Mouse (Mus musculus) frontal cortex, postnatal 25 days (tissue): ENCODE results near the gene Rmi2.
A peak's percentile ranks its signal among the peaks of the same experiment; 100 is the strongest.
"Not testable (repeated sequence)": the region's sequence is repeated elsewhere in the genome, so short reads cannot be mapped to it uniquely, and the experiment has no call there.

Source experiments
- DNase-seq, 2 experiments: peaks; one replicate each; pipeline ENCODE4 v3.0.0; 2022; ENCODE audit warnings: low spot score in 2 of 2

Gene Rmi2

DNA sequence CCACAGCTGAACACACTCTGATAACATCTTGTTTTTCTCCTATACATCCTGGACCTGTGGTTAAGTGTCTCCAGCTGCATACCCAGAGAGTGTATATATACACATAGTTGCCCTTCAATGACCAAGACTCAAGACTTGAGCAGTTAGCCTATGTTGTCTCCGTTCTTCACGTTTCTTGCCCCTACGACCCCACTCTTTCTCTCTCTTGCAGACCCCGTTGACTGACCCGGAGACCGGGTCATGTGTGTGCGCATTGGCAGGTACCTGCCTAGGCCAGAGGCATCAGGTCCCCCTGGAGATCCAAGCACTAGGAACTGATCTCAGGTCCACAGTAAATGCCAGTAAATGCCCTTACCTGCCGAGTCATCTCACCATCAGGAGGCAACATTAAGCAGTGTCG lies 7.6 kb upstream of the Rmi2 start:
- no peak for DNase-seq

DNA sequence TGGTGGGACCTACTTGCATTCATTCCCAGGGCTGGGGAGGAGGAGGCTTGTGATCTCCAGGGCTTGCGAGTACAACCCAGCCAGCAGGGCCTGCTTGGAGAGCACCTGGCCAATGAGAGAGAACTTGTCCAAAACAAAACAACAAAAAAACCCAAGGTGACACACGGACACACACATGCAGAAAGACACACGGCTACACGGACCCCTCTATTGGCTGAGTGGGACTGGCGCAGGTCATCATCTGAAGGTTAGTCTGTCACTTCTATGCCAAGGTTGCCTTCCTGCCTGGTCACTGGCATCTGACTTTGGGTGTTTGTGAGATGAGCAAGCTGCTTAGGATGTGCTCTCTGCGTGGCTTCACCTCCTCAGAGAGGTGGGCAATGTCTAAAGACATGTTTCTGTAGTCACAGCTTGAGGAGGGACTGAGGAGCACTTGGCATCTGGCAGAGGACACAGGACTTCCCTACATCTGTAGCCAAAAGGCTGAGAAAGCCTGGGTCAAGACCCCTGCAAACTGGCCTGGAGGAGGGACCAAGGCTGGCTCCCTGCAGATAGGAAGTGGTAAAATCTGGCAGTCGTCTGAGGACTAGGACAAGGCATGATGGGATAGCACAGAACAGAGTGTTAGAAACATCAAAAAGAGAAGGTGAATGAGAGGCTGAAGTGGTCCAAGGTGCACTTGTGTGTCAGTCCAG lies 6.9 kb upstream of the Rmi2 start:
- no peak for DNase-seq

DNA sequence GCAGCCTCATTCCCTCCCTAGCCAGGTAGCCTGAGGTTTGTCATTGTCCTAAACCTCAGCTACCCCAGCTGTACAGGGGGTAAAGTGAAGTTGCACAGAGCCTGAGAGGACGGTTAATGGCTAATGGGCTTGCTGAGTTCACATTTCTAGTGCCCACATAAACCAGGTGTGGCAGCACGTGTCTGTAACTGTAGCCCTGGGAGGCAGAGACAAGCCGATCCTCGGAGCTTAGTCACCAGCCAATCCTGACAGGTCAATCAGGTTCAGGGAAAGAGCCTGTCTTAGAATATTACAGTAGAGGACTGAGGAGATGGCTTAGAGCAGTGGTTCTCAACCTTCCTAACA lies 6.4 kb upstream of the Rmi2 start:
- DNase-seq, result no peak

DNA sequence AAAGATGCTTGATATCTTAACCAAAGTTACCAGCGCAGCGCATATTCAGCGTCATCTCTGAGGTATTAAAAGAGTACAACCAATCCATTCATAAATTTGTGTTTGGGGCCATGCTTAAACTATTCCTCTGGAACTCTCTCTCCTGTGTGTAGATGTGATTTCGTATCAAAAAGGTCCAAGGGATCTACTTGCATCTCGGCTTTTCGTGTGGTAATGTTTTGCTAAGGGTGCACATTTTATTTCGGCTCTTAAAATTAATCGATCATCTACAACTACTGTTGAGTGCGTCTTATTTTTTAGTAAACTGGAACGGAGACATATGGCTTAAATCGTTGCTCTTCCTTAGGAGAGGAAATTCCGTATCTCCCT lies 333 bp upstream of the Rmi2 start:
- DNase-seq, result no peak

DNA sequence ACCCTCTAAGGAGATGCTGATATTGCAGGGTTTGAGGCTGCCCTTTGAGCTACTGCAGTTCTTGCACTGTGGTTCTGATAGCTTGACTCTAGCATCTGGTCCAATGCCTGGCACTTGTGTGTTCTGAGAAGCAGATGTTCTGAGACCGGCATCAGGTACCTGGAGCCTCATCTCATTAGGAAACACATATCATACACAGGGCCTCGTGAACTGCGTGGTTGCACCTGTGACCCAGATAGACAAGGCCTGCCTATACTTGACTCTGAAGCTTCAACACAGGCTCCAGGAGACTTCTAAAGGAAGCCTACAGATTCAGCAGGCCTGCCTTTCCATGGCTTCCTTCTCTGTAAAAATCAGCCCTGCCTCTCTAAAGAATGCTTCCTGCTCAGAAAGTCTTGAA lies 1.5 kb downstream of the Rmi2 start:
- no peak for DNase-seq

DNA sequence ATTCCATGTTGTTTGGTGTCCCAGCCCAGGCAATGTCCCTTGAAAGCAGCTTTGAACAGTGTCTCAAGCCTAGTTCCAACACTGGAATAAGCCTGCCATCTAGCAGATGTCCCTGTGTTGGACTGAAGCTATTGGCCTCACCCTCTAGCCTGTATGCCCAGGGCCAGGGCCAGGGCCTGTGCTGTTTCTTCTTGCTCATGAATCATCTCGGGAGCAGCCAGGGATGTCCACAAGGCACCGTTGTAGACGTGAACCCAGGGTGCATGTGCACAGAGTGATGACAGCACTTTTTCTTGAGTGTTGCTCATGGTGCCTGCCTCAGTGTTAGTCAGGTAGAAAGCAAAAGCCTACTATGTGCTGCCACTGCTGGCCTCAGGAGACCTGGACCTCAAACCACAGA lies 2.4 kb downstream of the Rmi2 start:
- DNase-seq, result no peak

DNA sequence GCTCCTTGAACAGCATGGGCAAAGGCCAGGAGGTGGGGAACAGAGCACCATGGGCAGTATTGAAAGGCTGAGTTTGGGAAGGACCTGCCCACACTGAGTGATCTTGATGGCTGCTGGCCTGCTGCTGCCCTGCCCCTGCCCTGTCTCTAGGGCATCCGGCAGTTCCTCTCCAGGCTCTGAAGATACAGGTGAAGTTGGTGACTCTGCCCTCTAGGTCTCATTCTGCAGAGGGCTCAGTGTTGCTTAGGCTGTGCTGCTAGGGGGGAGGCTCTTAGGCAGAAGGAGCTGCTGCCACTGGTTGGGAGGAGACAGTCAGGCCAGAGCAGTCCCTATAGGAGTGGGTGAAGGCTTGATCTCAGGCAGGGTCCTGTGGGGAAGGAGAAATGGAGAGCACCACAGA lies 3.0 kb downstream of the Rmi2 start:
- no peak for DNase-seq

DNA sequence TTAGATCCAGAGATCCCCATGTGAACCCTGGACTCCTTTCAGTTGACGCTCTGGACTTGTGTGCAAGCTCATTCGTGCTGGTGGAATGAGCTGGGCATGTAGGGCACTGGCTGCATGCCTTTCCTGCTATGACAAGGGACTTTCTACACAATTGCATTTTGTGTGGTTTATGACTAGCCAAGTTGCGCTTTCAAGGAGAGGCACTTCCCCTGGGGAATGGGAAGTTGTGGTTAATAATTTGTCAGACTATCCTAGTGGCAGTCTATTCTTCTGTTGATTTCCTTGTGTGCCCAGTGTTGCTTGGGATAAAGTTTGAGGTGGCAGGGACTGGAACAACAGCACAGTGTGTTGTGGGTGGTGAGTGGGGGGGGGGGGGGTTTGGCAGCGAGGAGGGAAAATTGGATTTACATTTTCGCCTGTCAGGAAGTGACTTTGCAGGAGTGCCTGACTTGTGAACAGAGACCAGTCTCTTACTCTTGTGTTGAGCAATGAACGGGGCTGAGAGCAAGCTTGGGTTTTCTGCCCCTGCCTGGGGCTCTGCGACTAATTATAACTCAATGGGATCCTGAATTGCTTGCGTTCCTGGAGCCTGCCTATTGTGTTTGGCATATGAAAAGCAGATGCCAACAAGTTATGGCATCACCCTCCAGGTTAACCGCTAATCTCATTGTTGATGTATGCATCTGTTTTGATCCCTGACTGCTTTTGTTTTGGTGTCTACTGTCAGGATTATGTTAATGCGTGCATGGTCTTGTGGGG lies 3.8 kb downstream of the Rmi2 start:
- DNase-seq, result no peak

DNA sequence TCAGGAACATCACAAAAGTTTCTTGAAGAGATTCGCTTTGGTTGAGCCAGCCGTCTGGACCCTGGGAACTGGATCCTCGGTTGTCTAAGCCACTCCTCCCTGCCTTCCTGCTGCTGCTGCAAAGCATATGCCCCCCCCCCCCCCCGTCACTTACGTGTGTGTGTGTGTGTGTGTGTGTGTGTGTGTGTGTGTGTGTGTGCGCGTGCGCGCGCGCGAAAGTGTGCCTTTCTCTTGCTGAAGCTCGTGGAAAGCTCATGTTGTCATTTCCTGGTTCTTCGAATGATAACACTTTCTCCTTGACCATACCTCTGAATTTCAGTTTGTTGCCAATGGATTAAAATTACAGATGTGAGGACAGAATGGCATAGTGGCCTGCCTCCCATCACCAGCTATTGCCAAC lies 5.2 kb downstream of the Rmi2 start:
- DNase-seq, result no peak

DNA sequence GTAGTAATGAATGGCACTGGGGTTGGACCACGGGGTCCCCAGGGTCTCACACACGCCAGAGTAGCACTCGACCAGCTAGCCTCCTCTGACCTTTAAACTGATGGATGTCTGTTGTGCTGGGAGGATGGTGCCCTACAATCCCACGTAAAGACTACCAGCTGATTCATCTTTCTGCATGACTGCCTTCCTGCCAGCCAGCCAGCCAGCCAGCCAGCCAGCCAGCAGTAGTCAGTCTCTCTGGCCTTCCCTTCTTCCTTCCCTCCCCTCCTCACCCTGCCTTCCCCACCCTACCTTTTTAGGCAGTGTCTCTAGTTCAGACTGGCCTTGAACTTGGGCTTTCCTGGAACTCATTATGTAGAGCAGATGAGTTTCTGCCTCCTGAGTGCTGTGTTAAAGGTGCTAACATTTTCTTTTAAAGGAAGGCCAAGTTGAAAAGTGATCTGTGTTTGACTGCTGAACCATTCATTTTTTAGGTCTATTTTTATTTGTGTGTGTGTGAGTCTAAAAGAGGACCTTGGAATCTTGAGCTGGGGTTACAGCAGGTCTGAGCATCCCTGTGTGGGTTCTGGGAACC lies 7.5 kb downstream of the Rmi2 start:
- DNase-seq, result no peak

DNA sequence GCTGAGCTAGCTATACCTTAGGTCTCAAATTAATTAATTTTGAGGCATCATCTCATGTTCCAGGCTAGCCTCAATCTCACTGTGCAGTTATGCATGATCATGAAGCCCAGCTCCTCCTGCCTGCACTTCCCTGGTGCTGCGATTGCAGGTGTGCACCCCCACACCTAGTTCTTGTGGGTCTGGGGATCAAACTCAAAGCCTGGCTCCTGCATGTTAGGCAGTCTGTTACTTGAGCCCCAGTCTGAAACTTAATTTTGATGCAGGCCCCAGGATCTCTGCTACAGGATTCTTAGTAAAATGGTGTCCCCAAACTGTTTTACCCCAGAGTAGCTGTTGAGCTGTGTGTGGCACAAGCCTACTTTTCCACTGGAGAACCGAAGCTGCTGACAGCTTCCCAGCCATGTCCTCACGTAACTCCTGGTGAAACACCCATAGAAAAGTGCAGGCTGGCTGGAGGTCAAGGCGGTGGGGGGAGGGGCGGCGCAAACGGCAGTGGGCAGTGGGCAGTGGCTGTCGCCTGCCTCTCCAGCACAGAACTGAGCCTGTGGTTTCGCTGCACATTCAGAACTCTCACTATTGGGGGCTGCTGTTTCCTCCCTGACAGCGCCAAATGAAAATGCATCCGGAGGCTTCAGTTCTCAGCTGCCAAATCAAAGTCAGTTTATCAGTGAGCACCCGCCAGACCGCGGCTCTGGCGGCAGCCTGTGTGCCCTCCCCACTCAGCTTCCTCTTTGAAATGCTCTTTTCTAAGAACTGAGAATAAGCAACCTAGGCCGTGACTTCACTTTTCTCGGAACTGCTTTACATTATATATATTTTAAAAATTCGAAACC lies 8.8 kb downstream of the Rmi2 start:
- DNase-seq, result no peak

DNA sequence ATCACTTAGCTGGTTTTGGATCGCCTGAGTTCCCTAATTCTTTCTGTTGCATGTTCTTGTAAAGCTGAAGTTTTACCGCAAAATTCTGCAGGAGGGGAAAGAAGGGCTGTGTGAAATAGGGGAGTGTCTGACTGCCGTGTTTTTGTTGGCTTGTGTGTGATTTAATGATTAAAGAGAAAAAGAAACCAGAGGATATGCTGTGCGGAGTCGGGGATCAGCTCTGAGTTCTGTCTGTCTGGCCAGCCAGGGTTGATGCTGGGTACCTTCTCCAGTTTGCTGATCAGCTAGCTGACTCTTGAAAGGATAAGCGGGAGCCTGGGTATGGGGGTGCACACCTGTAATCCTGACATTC lies 9.4 kb downstream of the Rmi2 start:
- DNase-seq, result no peak

DNA sequence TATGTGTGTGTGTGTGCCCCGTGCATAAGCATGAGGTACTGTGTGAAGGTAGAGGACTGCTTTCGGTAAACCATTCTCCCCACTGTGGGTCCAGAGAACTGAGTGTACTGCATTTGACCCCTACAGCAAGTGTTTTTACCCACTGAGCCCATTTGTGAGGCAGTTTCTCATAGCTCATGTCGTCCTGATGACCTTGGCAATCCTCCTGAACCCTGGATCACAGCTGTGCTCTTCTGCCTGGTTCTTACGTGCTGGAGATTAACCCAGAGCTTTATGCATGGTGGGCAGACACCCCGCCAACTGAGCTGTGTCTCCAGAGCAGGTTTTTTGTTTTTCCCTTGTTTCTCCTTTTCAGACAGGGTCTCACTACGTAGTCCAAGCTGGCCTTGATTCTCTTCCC lies 11.1 kb downstream of the Rmi2 start:
- DNase-seq, result no peak

DNA sequence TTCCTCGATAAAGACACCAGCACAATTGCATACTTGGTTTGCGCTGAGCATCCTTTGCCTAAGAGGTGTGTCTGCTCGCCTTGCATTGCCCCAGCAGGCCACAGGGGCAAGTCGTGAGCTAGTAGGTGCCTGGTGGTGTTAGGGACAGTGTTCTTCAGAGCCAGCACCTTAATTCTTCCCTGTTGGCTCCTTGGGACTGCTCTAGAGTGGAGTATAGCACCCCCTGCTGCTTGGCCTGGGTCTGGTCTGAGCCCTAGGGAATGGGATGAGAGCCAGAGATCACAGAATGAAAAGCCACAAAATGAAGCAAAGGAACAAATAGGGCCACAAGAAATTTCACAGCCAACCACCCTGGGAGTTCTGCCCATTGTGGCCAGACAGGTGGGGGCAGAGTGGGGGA lies 11.6 kb downstream of the Rmi2 start:
- DNase-seq, result peak; percentile 48 to 55

DNA sequence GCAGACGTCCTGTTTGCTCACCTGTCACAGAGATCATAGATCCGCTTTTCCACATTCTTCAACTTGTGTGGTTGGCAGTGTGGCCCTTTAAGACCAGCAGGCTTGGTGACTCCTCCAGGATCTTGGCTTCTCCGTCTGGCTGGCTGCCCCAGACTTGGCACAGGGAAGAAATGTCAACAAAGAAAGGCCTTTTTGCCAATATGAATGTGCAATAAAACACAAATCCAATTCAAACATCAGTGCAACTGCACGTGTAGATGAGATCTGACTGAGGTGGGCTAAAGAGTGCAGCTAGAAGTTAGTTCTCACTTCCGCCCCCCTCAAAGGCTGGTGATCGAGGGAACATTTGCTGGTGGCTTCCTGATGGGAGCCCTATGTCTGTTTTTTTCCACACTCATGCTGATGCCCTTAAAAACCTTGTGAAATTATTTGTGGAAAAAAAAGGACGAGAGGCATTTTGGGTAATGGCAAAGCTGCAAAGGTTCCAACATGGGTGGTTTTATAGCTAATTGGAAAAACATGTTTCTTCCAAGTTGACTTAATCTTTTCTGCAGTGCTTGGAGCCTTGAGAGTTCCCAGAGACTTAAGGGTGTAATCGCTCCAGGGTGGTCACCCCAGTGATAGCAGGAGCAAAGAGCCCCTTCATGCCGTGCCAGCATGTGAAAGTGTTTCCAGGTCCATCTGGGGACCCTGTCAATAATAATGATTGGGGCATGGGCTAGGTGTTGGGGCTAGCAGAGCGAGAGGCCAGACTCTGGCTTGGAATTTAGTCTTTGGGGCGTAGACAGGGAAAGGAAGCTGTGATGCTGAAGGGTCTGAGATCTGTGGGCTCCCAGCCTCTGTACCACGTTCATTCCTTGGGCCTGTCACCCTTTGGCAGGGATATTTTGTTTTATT lies 15.4 kb downstream of the Rmi2 start:
- no peak for DNase-seq

DNA sequence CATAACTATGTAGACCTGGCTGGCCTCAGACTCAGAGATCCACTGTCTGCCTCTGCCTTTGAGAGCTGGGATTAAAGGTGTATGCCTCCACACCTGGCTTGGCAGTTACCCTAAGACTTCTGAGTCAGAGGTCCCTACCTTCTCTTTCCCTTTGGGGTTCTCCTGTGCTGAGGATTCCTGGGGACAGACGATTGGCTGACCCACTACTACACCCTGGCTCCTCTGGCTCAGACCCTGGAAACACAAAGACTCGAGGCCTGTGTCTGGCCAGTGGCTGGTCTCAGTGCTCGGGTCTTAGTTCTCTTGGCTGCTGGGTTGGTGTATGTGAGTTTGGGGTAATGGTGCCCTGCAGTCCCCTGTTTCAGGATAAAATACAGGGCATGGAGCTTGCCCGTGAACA lies 16.0 kb downstream of the Rmi2 start:
- DNase-seq, result no peak

DNA sequence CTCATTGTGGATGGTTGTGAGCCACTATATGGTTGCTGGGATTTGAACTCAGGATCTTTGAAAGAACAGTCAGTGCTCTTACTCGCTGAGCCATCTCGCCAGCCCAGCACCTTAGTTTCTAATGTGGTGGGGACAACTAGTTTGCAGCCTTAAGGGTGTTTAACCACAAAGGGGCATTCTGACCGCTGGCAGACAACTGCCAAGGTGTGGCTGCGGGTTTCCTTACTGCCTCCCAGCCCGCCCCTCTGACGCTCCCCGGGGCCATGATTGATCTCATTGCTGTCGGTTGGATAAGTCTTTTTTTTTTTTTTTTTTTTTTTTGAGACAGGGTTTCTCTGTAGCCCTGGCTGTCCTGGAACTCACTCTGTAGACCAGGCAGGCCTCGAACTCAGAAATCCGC lies 17.4 kb downstream of the Rmi2 start:
- DNase-seq, result not testable (repeated sequence)

DNA sequence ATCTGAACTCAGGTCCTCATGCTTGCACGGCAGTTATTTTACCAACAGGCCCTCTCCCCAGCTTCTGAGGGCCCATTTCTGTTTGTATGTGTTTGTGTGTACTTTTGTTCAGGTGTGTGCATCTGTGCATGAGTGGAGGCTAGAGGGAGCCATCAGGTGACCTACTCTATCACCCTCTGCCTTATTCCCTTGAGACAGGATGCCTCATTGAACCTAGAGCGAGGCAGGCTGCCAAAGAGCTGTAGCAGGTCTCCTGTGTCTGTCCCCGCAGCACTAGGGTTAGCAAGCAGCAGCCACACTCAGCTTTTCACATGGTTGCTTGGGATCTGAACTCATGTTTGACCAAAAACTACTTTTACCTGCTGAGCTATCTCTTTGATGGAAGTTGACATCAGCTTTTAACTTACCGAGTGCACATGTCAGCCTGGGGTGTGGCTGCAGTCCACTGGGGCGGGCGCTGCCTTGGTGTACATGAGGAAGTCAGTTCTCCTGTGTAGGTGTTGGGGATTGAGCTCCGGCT lies 24.9 kb downstream of the Rmi2 start:
- DNase-seq, result no peak

DNA sequence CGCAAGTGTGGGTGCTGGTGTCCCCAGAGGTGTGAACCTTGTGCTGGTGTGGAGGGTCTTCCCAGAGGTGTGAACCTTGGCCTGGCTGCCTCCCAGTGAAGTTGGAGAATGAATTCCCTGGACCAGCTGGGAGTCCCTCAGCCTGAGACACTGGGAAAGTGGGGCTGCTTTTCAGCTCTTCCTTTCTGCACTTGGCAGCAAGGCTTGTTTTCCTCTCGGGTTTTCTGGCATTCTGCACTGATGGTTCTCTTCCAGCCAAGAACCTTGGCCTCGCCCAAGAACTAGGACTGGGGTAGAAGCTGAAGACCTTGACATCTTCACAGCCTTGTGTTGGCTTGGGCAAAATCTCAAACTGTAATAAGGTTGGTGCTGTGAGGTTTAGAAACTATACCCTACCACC lies 26.5 kb downstream of the Rmi2 start:
- DNase-seq, result no peak

DNA sequence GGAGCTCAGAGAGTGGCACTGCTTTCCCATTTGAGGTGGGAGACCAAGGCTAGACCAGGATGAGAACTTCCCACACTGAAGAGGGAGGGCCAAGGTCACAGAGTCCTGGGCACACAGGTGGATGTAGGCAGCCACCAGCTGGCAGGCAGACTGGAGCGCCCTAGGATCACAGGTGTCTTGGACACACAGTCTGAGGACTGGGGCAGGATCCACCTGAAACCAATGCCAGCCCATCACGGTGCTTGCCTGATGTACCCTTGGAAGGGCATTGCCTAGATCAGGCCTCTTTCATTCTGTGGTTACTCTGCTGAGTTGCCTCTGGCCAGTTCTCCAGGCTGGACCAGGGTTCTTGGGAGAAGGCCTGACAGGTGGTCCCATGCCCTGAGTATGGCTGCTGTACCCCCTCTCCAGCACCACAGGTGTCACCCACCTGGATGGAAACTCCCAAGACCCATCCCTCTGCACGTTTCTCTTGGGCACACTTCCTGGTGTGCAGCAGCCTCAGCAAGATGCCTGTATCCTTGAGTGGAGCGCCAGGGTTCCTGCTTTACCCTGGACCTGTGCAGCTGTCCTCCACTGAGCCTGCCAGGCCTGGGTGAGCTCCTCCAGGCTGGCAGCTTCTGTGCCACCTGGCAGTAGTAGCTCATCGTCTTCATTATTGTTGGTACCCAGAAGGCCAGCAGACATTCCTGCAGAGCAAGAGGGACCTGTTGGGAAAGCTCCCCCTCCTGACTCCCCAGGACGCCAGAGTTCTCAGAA lies 30.2 kb downstream of the Rmi2 start:
- no peak for DNase-seq

DNA sequence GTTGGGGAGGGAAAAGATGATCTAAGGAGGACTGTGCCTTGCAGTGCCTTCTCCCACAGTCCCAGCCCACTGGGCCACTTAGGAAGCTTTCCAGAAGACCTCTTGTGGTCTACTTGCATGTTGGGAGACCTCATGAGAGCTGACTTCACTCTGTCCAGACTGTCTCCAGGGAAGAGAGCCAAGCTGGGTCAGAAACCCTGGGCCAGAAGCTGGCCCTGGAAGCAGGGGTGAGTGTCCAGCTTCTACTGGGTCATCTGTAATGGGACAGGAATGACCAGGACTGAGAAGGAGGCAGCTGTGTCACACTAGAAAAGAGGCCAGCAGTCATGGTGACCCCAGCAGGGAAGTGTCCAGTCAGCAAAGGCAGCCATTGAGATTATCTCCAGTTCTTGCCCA lies 30.7 kb downstream of the Rmi2 start:
- DNase-seq, result no peak
